Mouse (Mus musculus) olfactory bulb, adult 2 months (tissue): Measurements from ENCODE around the gene Rapgef6.

Source experiments
- CTCF ChIP-seq: fragments of 200-500 bp; IDR thresholded peaks from 2 replicates; pipeline ENCODE4 v1.5.1; 2012; ENCODE audit warnings: low read depth, mild to moderate bottlenecking, low read length, moderate library complexity; ENCODE audit not compliant: insufficient read depth
- POLR2A ChIP-seq: fragments of 200-500 bp; IDR thresholded peaks from 2 replicates; pipeline ENCODE4 v1.6.1; 2012; ENCODE audit warnings: mild to moderate bottlenecking, low read depth, low read length, moderate library complexity; ENCODE audit not compliant: insufficient read depth

GRCm38 (mm10) chr11:54595053-54595452 lies 72.4 kb downstream of the Rapgef6 start:
- no peak for TF ChIP-seq CTCF
- TF ChIP-seq POLR2A = no peak
